11 mouse cellular contexts compared by ENCODE assay signal in genomic region chr11:97578286-97578685, GRCm38 (mm10). TPM values are rescaled to one million over a fixed set of nuclear protein-coding genes. Genes with fewer than 3 reads are reported as not detected.
DNase-seq lines count a peak whose midpoint lies in the region; ATAC-seq lines count a peak whose summit lies in the region.
"Had no signal": no experiment of that assay in that cellular context is flagged by ENCODE, and none has a peak within 500 bp of the region (broad histone marks: within the 10 kb centered on the region; RNA-seq: fewer than 3 reads in every experiment).

No protein-coding gene starts in this region.

- H3K27me3 ChIP-seq in forebrain, embryonic 10.5 days (ENCODE audit: poor library complexity, severe bottlenecking): peaks cover 67% of the 10 kb centered on the region
- no peaks in the 10 kb centered on the region for H3K27me3 ChIP-seq in forebrain, embryonic 15.5 days
- peaks cover 20% of the 10 kb centered on the region for H3K27me3 ChIP-seq in lung, embryonic 16.5 days (ENCODE audit: control insufficient read depth, insufficient read depth, low read depth, low read length)
- H3K27me3 ChIP-seq in neural tube, embryonic 15.5 days (replicated peaks): peaks cover 2% of the 10 kb centered on the region; the same call in 1 of the 2 replicates
- H3K27me3 ChIP-seq in intestine, embryonic 16.5 days (replicated peaks; ENCODE audit: control insufficient read depth, insufficient read depth, low read length): peaks cover 28% of the 10 kb centered on the region

- no peak overlapping the region for H3K4me3 ChIP-seq in forebrain, embryonic 10.5 days
- no peak overlapping the region for H3K4me3 ChIP-seq in forebrain, embryonic 15.5 days
- no peak overlapping the region for H3K4me3 ChIP-seq in lung, embryonic 16.5 days (ENCODE audit: low read length)
- no peak overlapping the region for H3K4me3 ChIP-seq in neural tube, embryonic 15.5 days (replicated peaks)
- H3K4me3 ChIP-seq in intestine, embryonic 16.5 days (ENCODE audit: low read length): no peak overlapping the region

- DNase-seq in forebrain, embryonic 10.5 days (ENCODE audit: extremely low spot score, low spot score): no peak
- DNase-seq in brain, adult 2 months (ENCODE audit: low read depth, low spot score): peak; percentile 35
- DNase-seq in kidney, adult 8-10 months: peak; percentile 89 to 92
- DNase-seq in frontal cortex, postnatal 36 days (ENCODE audit: low spot score in 2 of 2): no peak
- DNase-seq: heart, adult 11 months; heart, postnatal 4 days; retina, postnatal 1 day had no signal

- no peak for ATAC-seq in forebrain, embryonic 15.5 days (replicated peaks)
- peak; percentile 53 for ATAC-seq in lung, embryonic 16.5 days (ENCODE audit: low read depth)
- ATAC-seq in neural tube, embryonic 15.5 days (ENCODE audit: low FRiP score): no peak
- ATAC-seq in intestine, embryonic 16.5 days: no peak

- H3K36me3 ChIP-seq in forebrain, embryonic 10.5 days (replicated peaks): no peaks in the 10 kb centered on the region
- H3K36me3 ChIP-seq in forebrain, embryonic 15.5 days: no peaks in the 10 kb centered on the region
- no peaks in the 10 kb centered on the region for H3K36me3 ChIP-seq in lung, embryonic 16.5 days (ENCODE audit: control insufficient read depth, insufficient read depth, low read length)
- H3K36me3 ChIP-seq in neural tube, embryonic 15.5 days: no peaks in the 10 kb centered on the region
- H3K36me3 ChIP-seq in intestine, embryonic 16.5 days (ENCODE audit: control insufficient read depth, insufficient read depth, low read length): no peaks in the 10 kb centered on the region

- no peak overlapping the region for H3K4me2 ChIP-seq in forebrain, embryonic 15.5 days (replicated peaks)
- no peak overlapping the region for H3K4me2 ChIP-seq in lung, embryonic 16.5 days (ENCODE audit: low read depth, low read length)
- no peak overlapping the region for H3K4me2 ChIP-seq in neural tube, embryonic 15.5 days
- H3K4me2 ChIP-seq in intestine, embryonic 16.5 days (ENCODE audit: low read depth, low read length): no peak overlapping the region

- H3K9me3 ChIP-seq in forebrain, embryonic 10.5 days: peaks cover 3% of the 10 kb centered on the region; the same call in 1 of the 2 replicates
- no peaks in the 10 kb centered on the region for H3K9me3 ChIP-seq in forebrain, embryonic 15.5 days
- H3K9me3 ChIP-seq in lung, embryonic 16.5 days (ENCODE audit: control insufficient read depth, low read length): no peaks in the 10 kb centered on the region
- H3K9me3 ChIP-seq in neural tube, embryonic 15.5 days (replicated peaks): no peaks in the 10 kb centered on the region
- no peaks in the 10 kb centered on the region for H3K9me3 ChIP-seq in intestine, embryonic 16.5 days (ENCODE audit: control insufficient read depth, low read length)

- peak overlapping the region; percentile 67 for H3K27ac ChIP-seq in forebrain, embryonic 10.5 days
- no peak overlapping the region for H3K27ac ChIP-seq in forebrain, embryonic 15.5 days (replicated peaks)
- H3K27ac ChIP-seq in lung, embryonic 16.5 days (ENCODE audit: low read length): peak overlapping the region; percentile 65
- H3K27ac ChIP-seq in neural tube, embryonic 15.5 days (replicated peaks): no peak overlapping the region
- no peak overlapping the region for H3K27ac ChIP-seq in intestine, embryonic 16.5 days (ENCODE audit: low read length)

- no peak overlapping the region for H3K9ac ChIP-seq in forebrain, embryonic 15.5 days (replicated peaks)
- H3K9ac ChIP-seq in lung, embryonic 16.5 days (ENCODE audit: low read length): no peak overlapping the region
- no peak overlapping the region for H3K9ac ChIP-seq in neural tube, embryonic 15.5 days (replicated peaks)
- no peak overlapping the region for H3K9ac ChIP-seq in intestine, embryonic 16.5 days (ENCODE audit: low read depth, low read length)

- 47% methylated on average over 2 of the region's 2 CpGs for WGBS in forebrain, embryonic 10.5 days
- WGBS in forebrain, embryonic 15.5 days: 49% methylated on average over 2 of the region's 2 CpGs
- 29% methylated on average over 2 of the region's 2 CpGs for WGBS in lung, embryonic 16.5 days
- 36% methylated on average over 2 of the region's 2 CpGs for WGBS in neural tube, embryonic 15.5 days
- WGBS in intestine, embryonic 16.5 days: 29% methylated on average over 2 of the region's 2 CpGs

- peaks cover 56% of the 10 kb centered on the region for H3K4me1 ChIP-seq in forebrain, embryonic 10.5 days
- peaks cover 40% of the 10 kb centered on the region for H3K4me1 ChIP-seq in forebrain, embryonic 15.5 days
- peaks cover 16% of the 10 kb centered on the region for H3K4me1 ChIP-seq in lung, embryonic 16.5 days (replicated peaks; ENCODE audit: control insufficient read depth, insufficient read depth, low read length)
- H3K4me1 ChIP-seq in neural tube, embryonic 15.5 days: peaks cover 38% of the 10 kb centered on the region
- peaks cover 25% of the 10 kb centered on the region for H3K4me1 ChIP-seq in intestine, embryonic 16.5 days (ENCODE audit: control insufficient read depth, insufficient read depth, low read length)

RNA-seq across cellular contexts. Expression of gene Srcin1, which starts 2.3 kb away (rescaled TPM):
- 0.91 and 1.1 TPM in 2 replicates for polyA plus RNA-seq in forebrain, embryonic 10.5 days (2016; fragmentation: Nextera tagmentation; extraction: Ambion mirVana)
- 10.8 and 11.6 TPM in 2 replicates for polyA plus RNA-seq in forebrain, embryonic 15.5 days (2015; fragmentation: Nextera tagmentation; extraction: Ambion mirVana)
- polyA plus RNA-seq in lung, embryonic 16.5 days (2015; fragmentation: Nextera tagmentation; extraction: Ambion mirVana): 0.70 and 0.83 TPM in 2 replicates
- 7.2 and 10.5 TPM in 2 replicates for polyA plus RNA-seq in neural tube, embryonic 15.5 days (2015; fragmentation: Nextera tagmentation; extraction: Ambion mirVana)
- 0.10 and 0.12 TPM in 2 replicates for polyA plus RNA-seq in intestine, embryonic 16.5 days (2015; fragmentation: Nextera tagmentation; extraction: Ambion mirVana)

RNA-seq across cellular contexts. Expression of gene Epop, which starts 51.2 kb away (rescaled TPM):
- 11.4 and 11.6 TPM in 2 replicates for polyA plus RNA-seq in forebrain, embryonic 10.5 days (2016; fragmentation: Nextera tagmentation; extraction: Ambion mirVana)
- polyA plus RNA-seq in forebrain, embryonic 15.5 days (2015; fragmentation: Nextera tagmentation; extraction: Ambion mirVana): 4.6 and 5.8 TPM in 2 replicates
- 1.1 and 2.1 TPM in 2 replicates for polyA plus RNA-seq in lung, embryonic 16.5 days (2015; fragmentation: Nextera tagmentation; extraction: Ambion mirVana)
- 2.1 TPM in 2 replicates for polyA plus RNA-seq in neural tube, embryonic 15.5 days (2015; fragmentation: Nextera tagmentation; extraction: Ambion mirVana)
- 1.1 and 1.3 TPM in 2 replicates for polyA plus RNA-seq in intestine, embryonic 16.5 days (2015; fragmentation: Nextera tagmentation; extraction: Ambion mirVana)

Comparison
In these comparisons a context has a peak if more than half of its experiments do, and no peak if none do; other contexts are left out.
1. H3K27ac ChIP-seq: peak in forebrain, embryonic 10.5 days (single experiment) and lung, embryonic 16.5 days (single experiment); none in forebrain, embryonic 15.5 days (single experiment), neural tube, embryonic 15.5 days (single experiment) and intestine, embryonic 16.5 days (single experiment).
2. DNase-seq: peak in brain, adult 2 months (single experiment) and kidney, adult 8-10 months (2 of 2); none in forebrain, embryonic 10.5 days (single experiment) and frontal cortex, postnatal 36 days (0 of 2).